Mouse (Mus musculus) adrenal gland, adult (tissue): ENCODE results near the gene Nudt4.
A peak's percentile ranks its signal among the peaks of the same experiment; 100 is the strongest.

Experiments
- DNase-seq, 2 experiments: peaks; one replicate each; pipeline ENCODE4 v3.0.0; 2022 to 2023; ENCODE audit warnings: low spot score in 1 of 2; ENCODE audit not compliant: inconsistent age in 2 of 2

Nudt4 gene

GRCm38 (mm10) chr10:95503443-95504235 lies 60.3 kb downstream of the Nudt4 start:
- DNase-seq = no peak

DNA sequence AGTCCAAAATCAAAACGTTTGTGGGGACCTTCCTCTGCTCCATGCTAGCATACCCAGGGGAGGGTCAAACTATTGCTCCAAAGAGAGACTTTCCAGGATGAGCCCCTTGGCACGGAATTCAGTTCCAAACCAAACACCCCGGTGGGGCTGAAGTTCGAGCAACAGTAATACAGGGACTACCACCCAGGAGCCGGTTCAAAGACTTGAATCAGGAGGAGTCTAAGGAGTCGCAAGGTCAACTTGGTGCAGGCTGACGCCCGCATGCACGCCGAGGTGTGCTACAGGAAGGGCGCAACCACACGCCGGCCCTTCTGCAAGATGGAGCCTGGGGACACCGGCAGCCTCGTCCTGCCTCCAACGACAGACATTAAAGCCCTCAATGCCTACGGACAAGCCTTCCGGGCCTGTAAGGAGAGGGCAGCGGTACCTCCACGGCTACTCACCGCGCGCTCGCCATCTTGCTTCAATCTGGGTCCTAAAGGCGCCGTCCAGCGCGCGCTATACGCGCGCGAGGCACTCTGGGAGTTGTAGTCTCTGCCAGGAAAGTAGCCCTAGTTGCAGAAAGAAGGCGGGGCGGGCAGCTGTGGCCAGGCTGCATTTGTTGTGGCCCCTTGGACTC lies 62.4 kb downstream of the Nudt4 start, which contains the start of gene Mrpl42:
Gene Mrpl42 (minus strand): TSS at position 478 of the 619 bp plus-strand sequence.
- DNase-seq = peak; percentile 88 to 96

GRCm38 (mm10) chr10:95501033-95501432 lies 62.9 kb downstream of the Nudt4 start:
- no peak for DNase-seq
